Mouse (Mus musculus) neural tube, embryonic 11.5 days (tissue): ENCODE results near the gene Rpl10-ps3. TPM values are rescaled to one million over a fixed set of nuclear protein-coding genes. Genes with fewer than 3 reads are reported as not detected.
A peak's percentile ranks its signal among the peaks of the same experiment; 100 is the strongest.

Experiments used
- ATAC-seq: fragments of 200-750 bp; cut with Nextera tagmentation; 2 replicates; pipeline ENCODE4 v1.8.0; 2017; ENCODE audit warnings: moderate number of reproducible peaks, mild to moderate bottlenecking, moderate TSS enrichment, moderate library complexity; ENCODE audit not compliant: insufficient read depth, low FRiP score, low TSS enrichment
- DNase-seq: peaks from one replicate; pipeline ENCODE4 v3.0.0-alpha.2; 2015; ENCODE audit warnings: low spot score
- H3K27ac ChIP-seq: fragments of 300-500 bp; sonication (generic); 2 replicates; pipeline ENCODE4 v1.5.1; 2014; ENCODE audit warnings: low read depth, mild to moderate bottlenecking, low read length
- H3K27me3 ChIP-seq: fragments of 300-500 bp; sonication (generic); 2 replicates; pipeline ENCODE4 v1.6.1; 2014; ENCODE audit warnings: mild to moderate bottlenecking, low read length, mixed read lengths; ENCODE audit not compliant: control insufficient read depth, insufficient read depth
- H3K36me3 ChIP-seq: fragments of 300-500 bp; sonication (generic); 2 replicates; pipeline ENCODE4 v1.6.1; 2014; ENCODE audit warnings: mild to moderate bottlenecking, low read length, moderate library complexity, mixed read lengths; ENCODE audit not compliant: control insufficient read depth, insufficient read depth
- H3K4me1 ChIP-seq: fragments of 300-500 bp; sonication (generic); 2 replicates; pipeline ENCODE4 v1.6.1; 2014; ENCODE audit warnings: low read length, mixed read lengths; ENCODE audit not compliant: control insufficient read depth, insufficient read depth
- H3K4me2 ChIP-seq: fragments of 300-500 bp; sonication (generic); 2 replicates; pipeline ENCODE4 v1.6.1; 2014; ENCODE audit warnings: low read depth, mild to moderate bottlenecking, moderate library complexity
- H3K4me3 ChIP-seq: fragments of 300-500 bp; sonication (generic); 2 replicates; pipeline ENCODE4 v1.5.1; 2014; ENCODE audit warnings: low read depth, low read length
- H3K9ac ChIP-seq: fragments of 300-500 bp; sonication (generic); 2 replicates; pipeline ENCODE4 v1.6.1; 2014; ENCODE audit warnings: mild to moderate bottlenecking, low read length
- H3K9me3 ChIP-seq: fragments of 300-500 bp; sonication (generic); 2 replicates; pipeline ENCODE4 v1.6.1; 2016; ENCODE audit warnings: low read length; ENCODE audit not compliant: control insufficient read depth
- WGBS: fragments of 180-500 bp; shearing (Covaris S2); extraction: QIAGEN DNeasy Blood & Tissue Kit; methylation state at CpG from one replicate; pipeline ENCODE4 v1.1.7; 2014; 5-methylcytosine and 5-hydroxymethylcytosine counted together
- polyA plus RNA-seq: library from polyadenylated mRNA; unstranded; fragments of >200 nt; fragmentation: Nextera tagmentation; extraction: Ambion mirVana; gene quantifications from 2 replicates; pipeline ENCODE4 v1.2.1, GENCODE M21; 2014

Gene Rpl10-ps3
- polyA plus RNA-seq, 1 experiment from 2014 or later: 197 TPM

- Histone ChIP-seq H3K27me3 (no peaks in the 10 kb centered on the region), H3K4me1 (no peaks in the 10 kb centered on the region), H3K36me3 (no peaks in the 10 kb centered on the region), H3K4me2 (no peak overlapping the region), H3K9me3 (no peaks in the 10 kb centered on the region), H3K4me3 (no peak overlapping the region), H3K27ac (no peak overlapping the region), H3K9ac (no peak overlapping the region)
- 91% methylated on average over 9 of the region's 9 CpGs for WGBS
- ATAC-seq: no peak
- no peak for DNase-seq
Observed at GRCm38 (mm10) chr9:50324355-50325225, 20.2 kb downstream of the Rpl10-ps3 start.

GRCm38 (mm10) chr9:50320729-50321128, 24.0 kb downstream of the Rpl10-ps3 start:
- H3K27me3 ChIP-seq: no peaks in the 10 kb centered on the region
- no peak overlapping the region for H3K4me2 ChIP-seq
- ATAC-seq (no peak), DNase-seq (no peak)
- H3K9me3 ChIP-seq: no peaks in the 10 kb centered on the region
- H3K9ac ChIP-seq: no peak overlapping the region
- no peak overlapping the region for H3K27ac ChIP-seq
- H3K4me3 ChIP-seq: no peak overlapping the region
- 52% methylated on average over 1 of the region's 1 CpGs for WGBS
- H3K36me3 ChIP-seq: no peaks in the 10 kb centered on the region
- no peaks in the 10 kb centered on the region for H3K4me1 ChIP-seq

GRCm38 (mm10) chr9:50319506-50319905, 25.3 kb downstream of the Rpl10-ps3 start:
- Histone ChIP-seq H3K4me2 (no peak overlapping the region), H3K9ac (no peak overlapping the region), H3K36me3 (no peaks in the 10 kb centered on the region), H3K27me3 (no peaks in the 10 kb centered on the region), H3K4me3 (no peak overlapping the region), H3K27ac (no peak overlapping the region), H3K4me1 (no peaks in the 10 kb centered on the region), H3K9me3 (no peaks in the 10 kb centered on the region)
- DNase-seq (no peak), ATAC-seq (no peak)
- 92% methylated on average over 5 of the region's 5 CpGs for WGBS

- Histone ChIP-seq H3K4me1 (no peaks in the 10 kb centered on the region), H3K27ac (no peak overlapping the region), H3K4me2 (no peak overlapping the region), H3K4me3 (no peak overlapping the region), H3K36me3 (no peaks in the 10 kb centered on the region), H3K9me3 (no peaks in the 10 kb centered on the region), H3K9ac (no peak overlapping the region), H3K27me3 (no peaks in the 10 kb centered on the region)
- DNase-seq (no peak), ATAC-seq (no peak)
- WGBS: 75% methylated on average over 6 of the region's 6 CpGs
Observed at GRCm38 (mm10) chr9:50317299-50317698, 27.5 kb downstream of the Rpl10-ps3 start.

GRCm38 (mm10) chr9:50315650-50316049, 29.1 kb downstream of the Rpl10-ps3 start:
- ATAC-seq: no peak
- DNase-seq: no peak

GRCm38 (mm10) chr9:50311036-50311545, 33.7 kb downstream of the Rpl10-ps3 start:
- no peaks in the 10 kb centered on the region for H3K36me3 ChIP-seq
- H3K27me3 ChIP-seq: no peaks in the 10 kb centered on the region
- peaks cover 4% of the 10 kb centered on the region; the same call in 1 of the 2 replicates for H3K4me1 ChIP-seq
- ATAC-seq (no peak), DNase-seq (no peak)
- no peak overlapping the region for H3K4me2 ChIP-seq
- H3K9ac ChIP-seq: no peak overlapping the region
- H3K4me3 ChIP-seq: no peak overlapping the region
- no peak overlapping the region for H3K27ac ChIP-seq
- no peaks in the 10 kb centered on the region for H3K9me3 ChIP-seq
- 50% methylated on average over 6 of the region's 6 CpGs for WGBS

More at GRCm38 (mm10) chr9:50315650-50316049, 29.1 kb downstream of the Rpl10-ps3 start:
- Histone ChIP-seq H3K27ac (no peak overlapping the region), H3K4me3 (no peak overlapping the region), H3K36me3 (no peaks in the 10 kb centered on the region), H3K9me3 (no peaks in the 10 kb centered on the region), H3K27me3 (no peaks in the 10 kb centered on the region), H3K9ac (no peak overlapping the region), H3K4me1 (no peaks in the 10 kb centered on the region), H3K4me2 (no peak overlapping the region)
- WGBS: 40% methylated on average over 3 of the region's 3 CpGs

GRCm38 (mm10) chr9:50305666-50306402, 38.9 kb downstream of the Rpl10-ps3 start:
- H3K9ac ChIP-seq: no peak overlapping the region

GRCm38 (mm10) chr9:50305046-50305445, 39.7 kb downstream of the Rpl10-ps3 start:
- 67% methylated on average over 2 of the region's 2 CpGs for WGBS
- no peak overlapping the region for H3K9ac ChIP-seq

More at GRCm38 (mm10) chr9:50305666-50306402, 38.9 kb downstream of the Rpl10-ps3 start:
- Histone ChIP-seq H3K27me3 (no peaks in the 10 kb centered on the region), H3K4me2 (no peak overlapping the region), H3K4me3 (no peak overlapping the region), H3K4me1 (peaks cover 7% of the 10 kb centered on the region; the same call in 1 of the 2 replicates), H3K27ac (peak overlapping the region; percentile 49; the same call in 1 of the 2 replicates), H3K9me3 (no peaks in the 10 kb centered on the region), H3K36me3 (no peaks in the 10 kb centered on the region)
- 51% methylated on average over 10 of the region's 10 CpGs for WGBS
- DNase-seq: peak; percentile 66
- peak; percentile 48 for ATAC-seq

More at GRCm38 (mm10) chr9:50305046-50305445, 39.7 kb downstream of the Rpl10-ps3 start:
- Histone ChIP-seq H3K9me3 (no peaks in the 10 kb centered on the region), H3K4me3 (no peak overlapping the region), H3K27me3 (no peaks in the 10 kb centered on the region), H3K27ac (no peak overlapping the region), H3K36me3 (no peaks in the 10 kb centered on the region), H3K4me1 (peaks cover 7% of the 10 kb centered on the region; the same call in 1 of the 2 replicates), H3K4me2 (no peak overlapping the region)
- DNase-seq: no peak
- no peak for ATAC-seq
